Mouse (Mus musculus) thymus, postnatal 0 days (tissue): Measurements from ENCODE around the gene Parvg. TPM values are rescaled to one million over a fixed set of nuclear protein-coding genes. Genes with fewer than 3 reads are reported as not detected.
A peak's percentile ranks its signal among the peaks of the same experiment; 100 is the strongest.

ENCODE experiments used
- DNase-seq: peaks from one replicate; pipeline ENCODE4 v3.0.0-alpha.2; 2015; ENCODE audit warnings: low spot score
- polyA plus RNA-seq: library from polyadenylated mRNA; unstranded; fragments of >200 nt; fragmentation: Nextera tagmentation; extraction: Ambion mirVana; gene quantifications from 2 replicates; pipeline ENCODE4 v1.2.1, GENCODE M21; 2015

Parvg gene
- polyA plus RNA-seq, 1 experiment from 2014 or later: 130 TPM

GRCm38 (mm10) chr15:84349915-84350738 is 26.3 kb downstream of the Parvg start:
- DNase-seq: no peak

- DNase-seq: no peak
Observed at GRCm38 (mm10) chr15:84351342-84351741, 27.5 kb downstream of the Parvg start.

GRCm38 (mm10) chr15:84351915-84352844 is 28.4 kb downstream of the Parvg start:
- DNase-seq: no peak

- DNase-seq: peak; percentile 72
Observed at GRCm38 (mm10) chr15:84355081-84355480, 31.3 kb downstream of the Parvg start.

- no peak for DNase-seq
Observed at GRCm38 (mm10) chr15:84364746-84365145, 40.9 kb downstream of the Parvg start.

- no peak for DNase-seq
Observed at GRCm38 (mm10) chr15:84365675-84366381, 42.0 kb downstream of the Parvg start.

GRCm38 (mm10) chr15:84366574-84366989 is 42.8 kb downstream of the Parvg start:
- no peak for DNase-seq

GRCm38 (mm10) chr15:84367402-84367801 is 43.6 kb downstream of the Parvg start:
- no peak for DNase-seq

- no peak for DNase-seq
Observed at GRCm38 (mm10) chr15:84372801-84373200, 49.0 kb downstream of the Parvg start.

GRCm38 (mm10) chr15:84378734-84379133 is 54.9 kb downstream of the Parvg start:
- DNase-seq: no peak

GRCm38 (mm10) chr15:84380181-84380580 is 56.4 kb downstream of the Parvg start:
- no peak for DNase-seq

- DNase-seq: peak; percentile 80
Observed at GRCm38 (mm10) chr15:84384066-84384465, 60.2 kb downstream of the Parvg start.

GRCm38 (mm10) chr15:84385995-84386565 is 62.3 kb downstream of the Parvg start:
- DNase-seq: no peak

- peak; percentile 87 for DNase-seq
Observed at GRCm38 (mm10) chr15:84388698-84389131, 64.9 kb downstream of the Parvg start.

GRCm38 (mm10) chr15:84392131-84392530 is 68.3 kb downstream of the Parvg start:
- no peak for DNase-seq

Other genes with a start within 250 kb of the Parvg start
- gene Sult4a1, start 218.3 kb upstream of the Parvg start, polyA plus RNA-seq: 0.22 and 0.30 TPM in 2 replicates
- 0.07 and 0.09 TPM in 2 replicates for gene Pnpla5, start 200.9 kb upstream of the Parvg start, polyA plus RNA-seq
- gene Pnpla3, start 156.2 kb upstream of the Parvg start, polyA plus RNA-seq: 1.3 and 2.1 TPM in 2 replicates
- gene Samm50, start 131.8 kb upstream of the Parvg start, polyA plus RNA-seq: 127 and 128 TPM in 2 replicates
- 2.8 and 3.1 TPM in 2 replicates for gene Parvb, start 92.0 kb upstream of the Parvg start, polyA plus RNA-seq
- 3.0 and 3.1 TPM in 2 replicates for gene Shisal1, start 123.1 kb downstream of the Parvg start, polyA plus RNA-seq
- 9.6 and 9.7 TPM in 2 replicates for gene Rtl6, start 233.8 kb downstream of the Parvg start, polyA plus RNA-seq